Mouse (Mus musculus) megakaryocyte, adult 5-6 weeks (primary cell): ENCODE measurements around the gene Tmem33. TPM values are rescaled to one million over a fixed set of nuclear protein-coding genes. Genes with fewer than 3 reads are reported as not detected.

Experiments
- ATAC-seq: 2 replicates; pipeline ENCODE4 v1.8.0; 2016; ENCODE audit warnings: mild to moderate bottlenecking, inconsistent platforms; ENCODE audit not compliant: poor library complexity, severe bottlenecking
- total RNA-seq, 2 experiments: library from RNA; stranded (forward) in 1 of 2; stranded (reverse) in 1 of 2; fragments of 153-499, 151-499 nt in 1 of 2; fragments of 221-1000, 200-1000 nt in 1 of 2; gene quantifications; 2 replicates each; pipeline versions ENCODE4 v1.2.3 to v1.2.4; 2015 to 2017

The Tmem33 gene
- total RNA-seq (2015) (99.7 and 105 TPM in 2 replicates), total RNA-seq (2017) (38.6 and 47.3 TPM in 2 replicates)

DNA sequence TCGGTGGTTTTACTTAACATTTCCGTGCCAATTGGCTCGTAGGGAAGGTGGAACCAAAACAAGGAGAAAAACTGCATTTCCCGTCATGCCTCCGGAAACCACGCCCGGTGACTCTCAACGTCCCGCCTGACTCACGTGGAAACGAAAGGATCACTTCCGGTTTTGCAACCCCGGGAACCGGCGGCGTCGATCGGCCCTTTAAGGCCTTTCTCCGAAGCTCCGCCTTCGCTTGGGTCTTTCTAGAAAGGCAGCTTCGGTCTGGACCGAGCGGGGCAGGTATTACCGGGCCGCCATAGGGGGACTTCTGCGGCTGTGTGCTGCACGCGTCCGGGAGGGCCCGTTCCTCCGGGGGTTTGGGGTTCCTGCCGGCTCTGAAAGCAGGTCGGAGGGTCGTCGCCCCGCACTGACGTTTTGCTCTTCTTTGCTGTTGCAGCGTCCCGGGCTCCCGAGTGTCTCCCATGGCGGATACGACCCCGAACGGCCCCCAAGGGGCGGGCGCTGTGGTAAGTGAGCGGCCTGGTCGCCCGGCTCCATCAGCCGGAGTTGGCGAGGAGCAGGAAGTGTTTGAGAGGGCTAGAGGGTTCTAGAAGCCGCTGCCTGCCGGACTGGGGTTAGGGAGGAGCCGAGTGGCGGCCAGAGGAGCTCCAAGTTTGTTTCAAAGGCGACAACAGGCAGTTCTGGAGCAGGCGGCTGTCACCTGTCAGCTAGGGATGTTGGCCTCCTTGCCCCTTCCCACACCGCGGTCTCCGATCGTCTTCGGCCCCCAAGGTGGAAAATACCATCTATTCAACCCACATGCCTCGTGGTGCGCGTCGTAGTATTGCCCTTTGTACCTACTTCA is at the start of gene Tmem33:
Tmem33 (plus strand) TSS at position 35 of the 841 bp plus-strand sequence.
- peak; percentile 91 for ATAC-seq

DNA sequence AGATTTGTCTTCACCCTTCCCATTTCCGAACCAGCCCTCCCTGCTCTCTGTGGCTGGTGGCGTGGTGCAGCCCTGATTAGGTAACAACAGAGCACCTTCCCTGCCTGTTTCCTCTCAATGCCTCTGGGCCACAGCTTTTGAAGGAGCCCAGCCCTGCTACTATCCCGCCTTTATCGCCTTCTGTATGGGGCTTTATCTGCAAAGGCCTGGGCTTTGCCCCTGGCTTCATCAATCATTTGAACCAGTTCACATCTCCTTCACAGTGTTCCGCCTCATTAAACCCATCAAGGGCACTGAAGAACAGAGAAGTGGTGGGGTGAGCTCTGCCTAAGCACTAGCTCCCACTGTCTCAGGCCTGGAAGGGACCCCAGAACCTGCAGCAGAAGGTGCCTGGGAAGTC is 47.2 kb upstream of the Tmem33 start:
- no peak for ATAC-seq

DNA sequence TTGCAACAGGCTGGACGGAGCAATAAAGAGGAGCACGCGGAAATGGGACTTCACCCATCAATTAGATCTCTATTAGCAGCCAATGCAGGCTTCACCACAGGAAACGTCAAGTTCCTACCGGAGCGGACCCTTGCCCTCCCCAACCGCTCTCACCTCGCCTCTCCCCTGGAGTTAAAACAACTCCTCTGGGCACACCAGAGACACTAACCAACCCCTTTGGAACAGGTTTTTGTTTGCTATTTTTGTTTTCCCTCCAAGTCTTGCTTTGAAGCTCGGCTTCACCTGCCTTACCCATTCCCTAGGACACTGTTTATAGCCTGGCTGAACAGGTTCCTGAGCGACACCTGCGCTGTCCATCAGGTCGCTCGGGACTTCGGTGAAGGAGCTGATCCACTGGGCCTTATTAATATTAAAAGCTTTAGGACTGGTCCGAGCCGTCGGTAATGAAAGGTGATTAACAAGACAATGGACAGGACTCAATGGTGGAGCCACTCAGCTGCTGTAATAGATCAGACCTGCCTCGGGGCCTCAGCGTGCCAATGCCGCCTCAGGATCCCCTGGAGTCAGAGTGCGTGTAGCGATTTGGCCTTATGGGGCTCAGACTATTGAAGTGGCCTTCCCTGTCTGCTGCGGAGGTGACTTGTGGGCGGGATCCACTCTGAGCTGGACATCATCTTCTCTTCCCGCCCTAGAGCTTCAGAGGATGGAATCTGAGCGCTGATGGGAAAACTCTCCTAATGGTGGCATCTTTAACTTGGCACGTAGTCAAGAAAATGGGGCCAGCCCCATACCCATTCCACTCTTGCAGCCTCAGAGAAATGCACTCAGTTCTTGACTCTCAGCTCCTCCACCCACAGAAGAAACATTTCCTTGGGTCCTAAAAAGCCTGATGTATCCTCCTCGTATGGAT is 45.0 kb upstream of the Tmem33 start:
- ATAC-seq: no peak

DNA sequence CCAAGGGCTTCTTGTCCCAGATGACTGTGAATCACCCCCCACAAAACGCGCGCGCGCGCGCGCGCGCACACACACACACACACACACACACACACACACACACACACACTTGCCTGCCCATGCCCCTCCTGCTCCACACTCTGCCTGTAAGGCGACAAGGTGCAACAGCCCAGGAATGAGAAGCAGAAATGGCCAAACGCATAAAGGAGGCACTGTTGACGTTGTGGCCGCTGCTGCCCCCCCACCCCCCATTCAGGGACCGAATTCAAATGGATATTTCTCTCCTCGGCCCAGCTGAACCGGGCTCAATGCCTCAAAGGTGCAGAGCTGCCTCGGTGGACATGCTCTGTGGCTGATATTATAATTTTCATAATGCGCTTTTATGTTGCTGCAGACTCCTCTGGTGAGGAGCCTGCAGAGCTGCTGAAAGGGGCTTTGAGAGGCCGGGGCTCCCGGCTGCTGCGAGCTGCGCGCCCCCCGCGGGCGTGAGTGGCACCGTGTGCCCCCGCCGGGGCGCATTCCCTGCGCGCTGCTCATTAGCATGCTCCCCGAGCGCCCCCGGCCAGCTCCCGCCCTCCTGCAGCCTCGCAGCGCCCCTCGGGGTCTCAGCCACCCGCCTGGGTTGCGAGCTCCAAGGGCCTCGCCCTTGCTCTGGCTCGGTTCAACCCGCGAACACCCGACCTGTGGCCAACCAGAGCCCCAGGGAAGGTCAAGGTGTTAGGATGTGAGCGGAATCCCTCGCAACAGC is 44.2 kb upstream of the Tmem33 start:
- ATAC-seq: no peak

DNA sequence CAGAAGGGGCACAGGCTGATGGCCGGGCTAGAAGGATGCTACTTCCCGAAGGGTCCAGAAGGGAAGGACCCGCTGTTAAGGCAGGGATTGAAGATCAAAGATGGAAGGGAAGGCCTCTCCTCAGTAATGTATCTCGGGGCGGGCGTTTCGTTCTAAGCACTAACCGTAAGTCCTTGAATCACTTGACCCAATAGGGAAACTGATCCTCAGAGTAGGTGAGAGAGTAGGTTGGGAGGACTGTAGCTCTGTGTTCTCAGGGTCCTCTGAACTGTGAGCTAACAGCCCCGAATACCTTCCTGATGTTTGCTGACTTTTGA is 43.6 kb upstream of the Tmem33 start:
- ATAC-seq: no peak

DNA sequence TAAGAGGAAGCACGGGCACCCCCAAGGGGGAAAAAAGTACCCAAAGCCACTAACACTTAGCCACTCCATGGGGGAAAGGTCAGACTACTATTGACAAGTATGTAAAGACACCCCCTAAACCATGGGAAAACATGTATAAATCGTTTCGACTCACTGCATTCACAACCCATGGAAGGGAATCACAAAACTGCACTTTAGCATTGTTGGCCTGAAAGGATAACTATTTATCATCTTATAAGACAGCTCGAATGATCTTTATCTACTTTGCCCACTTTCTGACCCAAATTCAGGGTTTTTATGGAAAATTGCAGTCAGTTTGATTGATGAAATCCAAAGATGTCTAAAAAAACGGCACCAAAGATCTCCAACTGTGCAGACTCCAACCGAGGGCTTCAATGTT is 38.5 kb upstream of the Tmem33 start:
- no peak for ATAC-seq

DNA sequence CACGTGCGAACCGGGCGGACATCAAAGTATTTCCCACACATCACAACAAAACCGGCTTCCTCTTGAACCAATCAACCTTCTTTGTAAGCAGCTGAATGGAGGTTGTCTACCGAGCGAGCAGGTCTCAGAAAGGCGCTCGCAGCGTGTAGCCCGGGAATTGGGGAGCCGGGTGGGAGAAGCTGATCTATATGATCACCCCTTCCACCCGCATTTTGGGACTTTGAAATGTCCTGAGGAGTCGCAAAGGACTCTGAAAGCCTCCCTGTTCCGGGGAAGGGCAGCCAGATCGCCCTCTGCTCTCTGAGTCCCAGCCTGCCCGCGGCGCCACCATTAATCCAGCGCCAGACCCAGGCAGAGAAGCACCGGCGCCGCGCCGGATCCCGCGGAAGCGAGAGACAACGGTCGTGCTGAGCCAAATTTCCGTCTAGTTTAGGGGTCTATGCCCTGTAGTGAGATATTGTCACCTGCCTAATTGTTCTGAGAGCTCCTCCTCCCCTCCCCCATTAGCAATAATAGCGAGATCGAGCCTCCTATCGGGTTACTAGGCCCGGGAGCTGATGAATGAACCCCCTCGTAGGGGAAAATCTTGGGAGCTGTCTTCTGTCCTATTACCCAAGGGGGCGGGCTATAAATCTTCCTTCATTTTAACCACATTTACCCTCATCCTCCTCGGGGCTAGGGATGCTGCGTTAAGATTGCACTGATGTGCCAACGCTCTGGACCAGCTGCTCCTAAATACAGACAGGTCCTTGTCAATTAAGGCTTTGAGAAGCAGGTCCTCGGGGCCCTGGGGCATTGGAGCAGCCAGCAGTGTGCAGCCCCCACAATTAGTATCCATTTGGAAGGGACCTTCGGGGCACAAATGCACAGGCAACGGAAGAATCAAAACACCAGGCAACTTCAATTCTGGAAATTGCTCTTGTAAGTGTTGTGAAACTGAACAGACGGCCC is 37.6 kb upstream of the Tmem33 start:
- no peak for ATAC-seq

DNA sequence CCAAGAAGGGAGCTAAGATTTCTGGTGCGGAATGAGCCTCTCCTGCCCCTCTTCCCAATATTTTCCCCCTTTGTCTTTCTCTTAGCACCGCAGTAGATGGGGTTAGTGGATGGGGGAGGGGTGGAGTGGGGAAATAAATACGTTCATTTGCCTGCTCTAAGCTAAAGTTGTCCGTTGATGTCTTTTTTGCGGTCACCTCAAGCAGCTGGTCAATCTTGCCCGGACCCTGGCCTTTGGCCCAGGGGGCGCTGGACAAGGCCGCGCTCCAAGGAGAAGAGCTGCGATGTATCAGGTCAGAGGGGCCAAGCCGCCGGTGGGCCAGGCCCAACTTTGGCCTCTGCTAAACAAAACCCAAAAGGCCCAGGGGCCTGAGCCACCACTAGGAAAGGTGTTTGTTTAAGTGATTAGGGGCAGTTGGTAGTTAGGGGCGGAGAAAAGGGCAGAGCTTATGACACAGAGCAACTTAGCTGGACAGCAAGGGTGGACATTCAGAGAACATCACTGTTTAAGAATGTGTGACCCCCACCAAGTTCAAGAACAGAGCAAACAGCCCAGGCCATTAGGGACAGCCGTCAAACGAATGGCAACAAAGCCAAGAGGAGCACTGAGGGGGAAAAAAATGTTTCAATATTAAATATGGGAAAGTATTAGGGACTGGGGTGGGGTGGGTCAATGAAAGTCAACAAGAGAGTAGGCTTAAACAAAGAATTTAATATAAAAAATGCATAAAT is 36.8 kb upstream of the Tmem33 start:
- no peak for ATAC-seq

DNA sequence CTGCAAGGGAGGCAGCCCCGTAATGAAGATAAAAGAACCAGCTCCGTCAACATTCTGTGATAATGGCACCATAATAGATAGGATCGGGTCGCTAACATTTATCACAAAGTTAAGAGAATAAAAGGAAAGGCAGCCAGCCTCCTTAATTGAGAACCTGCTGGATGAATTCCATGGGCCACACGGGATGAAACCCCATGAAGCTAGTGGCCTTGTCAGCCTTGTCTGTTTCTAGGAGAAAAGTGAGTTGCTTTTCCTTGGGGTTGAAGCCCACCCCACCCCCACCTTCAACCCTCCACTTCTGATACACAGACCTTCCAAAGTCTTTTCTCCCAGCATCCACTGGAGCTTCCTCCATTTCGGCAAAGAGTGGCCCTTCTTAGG is 36.3 kb upstream of the Tmem33 start:
- ATAC-seq: no peak

DNA sequence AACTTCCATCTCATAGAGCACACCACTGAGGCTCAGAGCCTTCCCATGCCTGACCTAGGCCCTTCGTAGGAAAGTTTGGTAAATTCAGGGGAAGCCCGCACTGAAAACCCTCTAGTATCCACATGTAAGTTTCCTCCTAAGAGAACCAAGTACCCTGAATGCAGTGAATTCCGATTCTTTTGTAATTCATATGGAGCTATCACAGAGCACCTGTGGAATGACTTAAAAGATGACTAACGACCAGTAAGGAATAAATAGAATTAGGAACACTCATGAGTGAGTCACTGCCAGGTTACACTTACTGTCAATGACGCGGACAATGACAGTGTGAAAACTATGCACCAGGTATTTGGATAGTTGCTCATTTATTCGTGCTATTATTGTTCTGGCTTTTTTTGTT is 34.6 kb upstream of the Tmem33 start:
- no peak for ATAC-seq

DNA sequence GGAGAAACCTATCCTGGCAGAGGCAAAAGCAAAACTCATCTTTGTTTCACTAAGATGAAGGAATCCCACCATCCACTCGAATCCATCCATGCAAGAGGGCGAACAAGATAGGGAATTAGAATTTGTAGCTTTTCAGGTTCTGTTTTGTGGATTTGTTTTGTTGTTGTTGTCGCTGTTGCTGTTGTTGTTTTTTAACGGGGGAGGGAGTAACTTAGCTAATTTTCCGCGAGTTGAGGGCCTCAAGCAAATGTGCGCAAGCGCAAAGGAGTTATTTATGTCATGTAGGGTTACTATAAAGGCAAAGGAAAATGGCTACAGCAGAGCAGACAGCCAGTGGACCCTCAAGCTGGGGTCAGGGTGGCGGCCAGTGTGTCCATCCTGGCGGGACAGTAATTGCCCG is 33.1 kb upstream of the Tmem33 start:
- no peak for ATAC-seq

DNA sequence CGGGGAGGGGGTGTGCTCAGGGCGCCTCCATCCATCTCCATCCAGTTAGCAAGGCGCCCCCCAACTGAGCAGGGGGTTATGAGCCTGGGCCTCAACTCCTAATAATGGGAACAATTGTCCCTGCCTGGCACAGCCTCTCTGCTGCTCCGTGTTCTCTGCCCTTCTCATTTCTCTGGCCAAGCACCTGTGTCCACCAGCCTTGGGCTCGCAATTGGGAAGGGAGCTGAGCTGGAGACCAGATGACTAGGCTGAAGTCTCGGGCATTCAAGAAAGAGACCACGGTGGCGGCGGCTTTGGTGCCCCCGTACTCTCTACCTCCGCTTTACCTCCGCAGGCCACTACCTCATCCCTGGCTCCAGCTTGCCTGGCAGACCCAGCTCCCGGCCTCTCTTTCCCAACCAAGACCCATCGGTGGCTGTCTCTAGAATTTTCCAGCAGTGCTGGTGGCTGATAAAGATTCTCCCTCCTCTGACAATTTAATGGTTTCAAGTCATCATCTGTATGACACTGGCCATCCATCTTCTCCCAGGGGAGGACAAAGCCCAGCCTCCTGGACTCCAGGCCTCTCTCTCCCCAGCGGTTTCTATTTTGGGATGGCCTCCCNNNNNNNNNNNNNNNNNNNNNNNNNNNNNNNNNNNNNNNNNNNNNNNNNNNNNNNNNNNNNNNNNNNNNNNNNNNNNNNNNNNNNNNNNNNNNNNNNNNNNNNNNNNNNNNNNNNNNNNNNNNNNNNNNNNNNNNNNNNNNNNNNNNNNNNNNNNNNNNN is 32.5 kb upstream of the Tmem33 start:
- ATAC-seq: no peak

DNA sequence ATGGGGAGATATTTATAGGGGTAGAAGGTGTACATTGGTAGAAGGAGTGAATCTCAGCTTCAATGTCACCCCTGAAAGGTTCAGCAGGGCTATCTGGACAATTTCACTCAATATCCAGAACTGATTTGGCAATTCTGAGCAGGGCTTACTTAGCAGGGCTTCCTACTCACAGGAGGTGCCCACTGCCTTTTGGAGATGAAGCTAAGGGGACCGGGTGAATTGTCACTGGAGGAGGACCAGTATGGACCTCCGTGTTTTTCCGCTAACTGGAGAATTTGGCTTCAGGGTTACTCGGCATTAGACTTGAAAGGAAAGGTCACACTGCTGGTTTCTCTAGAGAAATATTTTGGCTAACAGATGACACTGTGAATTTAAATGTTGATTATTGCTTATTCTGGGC is 25.7 kb upstream of the Tmem33 start:
- ATAC-seq: no peak

DNA sequence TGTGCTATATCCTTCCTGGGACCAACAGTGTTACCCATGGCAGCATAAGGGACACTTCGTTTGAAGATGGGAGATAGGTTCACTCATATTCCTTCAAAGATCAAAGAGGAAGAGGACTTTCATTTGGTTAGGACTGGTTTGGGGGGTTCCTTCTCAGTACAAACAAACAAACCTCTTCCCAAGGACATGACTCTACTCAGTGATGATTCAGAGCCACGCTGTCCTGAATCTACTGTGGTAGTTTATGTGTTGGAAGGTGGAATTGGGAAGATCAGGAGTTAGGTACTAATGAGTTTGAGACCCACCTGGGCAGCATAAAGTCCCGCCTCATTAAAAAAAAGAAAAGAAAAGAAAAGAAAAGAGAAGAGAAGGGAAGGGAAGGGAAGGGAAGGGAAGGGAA is 24.9 kb upstream of the Tmem33 start:
- no peak for ATAC-seq

DNA sequence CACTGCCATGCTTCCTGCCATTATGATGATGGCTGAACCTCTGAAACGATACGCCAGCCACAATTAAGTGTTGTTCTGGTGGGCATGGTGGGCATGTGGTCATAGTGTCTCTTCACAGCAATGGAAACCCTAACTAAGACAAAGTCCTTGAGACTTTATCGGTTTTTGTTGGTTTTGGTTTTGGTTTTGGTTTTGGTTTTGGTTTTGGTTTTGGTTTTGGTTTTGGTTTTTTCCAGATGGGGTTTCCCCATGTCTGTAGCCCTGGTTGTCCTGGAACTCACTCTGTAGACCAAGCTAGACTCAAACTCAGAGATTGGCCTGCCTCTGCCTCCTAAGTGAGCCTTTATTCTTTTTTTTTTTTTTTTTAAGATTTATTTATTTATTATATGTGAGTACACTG is 23.8 kb upstream of the Tmem33 start:
- ATAC-seq: no peak

DNA sequence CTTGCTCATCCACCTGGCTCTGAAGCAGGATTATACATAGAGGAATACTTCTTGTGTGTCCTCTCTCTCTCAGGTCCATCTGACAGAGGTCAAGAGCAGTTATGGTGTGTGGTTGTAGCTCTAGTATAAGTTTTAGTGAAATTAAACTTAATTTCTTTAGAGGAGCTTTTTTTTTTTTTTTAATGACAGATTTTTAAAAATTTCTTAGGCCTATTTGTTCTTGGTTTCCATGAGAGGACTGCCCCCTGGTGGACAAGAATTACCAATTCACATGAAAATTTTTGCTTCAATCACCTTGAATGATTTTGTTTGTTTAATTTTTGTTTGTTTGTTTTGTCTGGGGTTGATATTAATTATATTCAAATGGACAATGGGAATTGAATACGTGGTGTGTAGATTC is 22.1 kb upstream of the Tmem33 start:
- no peak for ATAC-seq

DNA sequence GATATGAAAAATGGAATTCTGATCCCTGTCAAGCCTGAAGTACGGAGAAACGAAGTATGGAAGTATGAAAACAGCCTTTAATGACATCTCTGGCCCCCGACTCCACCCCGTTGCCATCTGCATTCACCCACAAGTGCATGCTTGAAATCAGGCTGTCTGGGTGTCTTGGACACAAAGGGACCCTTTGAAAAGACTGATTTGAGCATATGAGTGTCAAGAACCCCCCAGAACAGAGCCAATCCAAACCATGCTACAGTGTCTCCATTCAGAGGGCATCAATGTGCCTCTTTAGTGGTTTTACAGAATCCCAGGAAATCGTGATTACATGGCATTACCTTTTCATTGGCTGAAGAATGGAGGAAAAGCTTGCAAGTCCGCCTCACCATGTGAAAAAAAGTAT is 18.7 kb upstream of the Tmem33 start:
- ATAC-seq: no peak

DNA sequence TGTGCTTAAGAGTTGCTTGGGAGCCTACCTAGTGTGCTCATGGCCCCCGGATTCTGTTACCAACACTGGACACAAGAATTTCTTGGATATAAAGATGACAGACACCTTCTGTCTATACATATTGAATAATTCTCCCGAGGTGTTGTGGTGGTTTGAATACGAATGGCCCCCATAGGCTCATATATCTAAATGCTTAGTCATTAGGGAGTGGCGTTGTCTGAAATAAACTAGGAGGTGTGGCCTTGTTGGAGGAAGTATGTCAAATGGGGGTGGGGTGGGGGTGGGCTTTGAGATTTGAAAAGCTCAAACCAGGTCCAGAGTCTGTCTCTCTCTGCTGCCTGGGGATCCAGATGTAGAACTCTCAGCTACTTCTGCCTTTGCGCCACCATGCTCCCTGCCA is 17.1 kb upstream of the Tmem33 start:
- no peak for ATAC-seq

DNA sequence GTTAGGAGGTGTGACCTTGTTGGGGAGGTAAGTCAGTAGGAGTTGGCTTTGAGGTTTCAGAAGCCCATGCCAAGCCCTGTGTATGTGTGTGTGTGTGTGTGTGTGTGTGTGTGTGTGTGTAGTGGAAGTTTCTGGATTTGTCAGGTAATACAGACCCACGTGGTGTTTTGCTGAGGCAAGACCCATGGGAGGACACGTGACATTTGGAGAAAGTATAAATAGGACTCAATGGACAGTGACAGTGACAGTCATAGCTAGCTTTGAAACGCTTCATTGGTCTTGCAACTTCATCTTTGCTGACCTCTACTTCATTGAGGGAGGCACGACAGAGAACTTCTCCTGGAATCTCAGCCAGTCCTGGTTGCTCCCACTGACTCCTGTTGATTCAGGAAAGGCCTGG is 8.1 kb upstream of the Tmem33 start:
- no peak for ATAC-seq
